Mouse (Mus musculus): ENCODE results near the gene Slc7a7. TPM values are rescaled to one million over a fixed set of nuclear protein-coding genes. Genes with fewer than 3 reads are reported as not detected.

Gene Slc7a7
- polyA plus RNA-seq, 1 experiment from 2014 or later = 7.7 TPM

DNA sequence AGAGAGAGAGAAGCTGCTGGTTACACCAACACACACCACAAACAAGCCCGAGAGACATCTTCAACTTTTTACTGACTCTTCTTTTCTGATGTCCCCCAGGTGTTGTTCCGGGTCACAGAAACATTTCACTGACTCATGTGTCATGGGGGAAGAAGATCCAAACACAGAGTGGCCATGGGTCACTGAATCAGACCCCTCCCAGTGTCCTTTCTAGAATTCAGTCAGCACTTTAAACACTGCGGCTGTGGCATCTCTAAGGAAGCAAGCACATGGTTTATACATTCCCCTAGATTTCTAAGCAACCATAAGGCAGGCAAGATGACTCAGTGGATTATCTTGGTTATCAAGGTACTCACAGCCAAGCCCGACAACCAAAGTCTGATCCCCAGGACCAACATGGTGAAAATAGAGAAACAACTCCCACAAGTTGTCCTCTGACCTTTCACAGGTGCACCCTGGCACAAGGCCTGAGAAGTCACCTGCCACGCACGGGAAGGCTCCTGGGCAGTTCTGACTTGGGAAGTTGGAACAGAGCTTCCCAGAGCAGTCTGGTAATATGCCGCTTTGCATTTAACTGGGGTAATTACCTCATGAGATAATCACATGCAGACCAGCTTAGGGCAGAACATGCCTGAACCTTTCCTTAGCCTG is 31.5 kb downstream of the Slc7a7 start:
- Histone ChIP-seq H3K9me3 (replicated peaks) (no peaks in the 10 kb centered on the region), H3K4me3 (no peak overlapping the region), H3K4me1 (replicated peaks) (peaks cover 6% of the 10 kb centered on the region; the same call in 1 of the 2 replicates), H3K4me2 (no peak overlapping the region), H3K9ac (no peak overlapping the region), H3K36me3 (no peaks in the 10 kb centered on the region), H3K27ac (no peak overlapping the region), H3K27me3 (no peaks in the 10 kb centered on the region)
- WGBS = 79% methylated on average over 7 of the region's 7 CpGs
- no peak for ATAC-seq (replicated peaks; ENCODE audit: insufficient number of reproducible peaks, insufficient read depth, low FRiP score, low read depth)

DNA sequence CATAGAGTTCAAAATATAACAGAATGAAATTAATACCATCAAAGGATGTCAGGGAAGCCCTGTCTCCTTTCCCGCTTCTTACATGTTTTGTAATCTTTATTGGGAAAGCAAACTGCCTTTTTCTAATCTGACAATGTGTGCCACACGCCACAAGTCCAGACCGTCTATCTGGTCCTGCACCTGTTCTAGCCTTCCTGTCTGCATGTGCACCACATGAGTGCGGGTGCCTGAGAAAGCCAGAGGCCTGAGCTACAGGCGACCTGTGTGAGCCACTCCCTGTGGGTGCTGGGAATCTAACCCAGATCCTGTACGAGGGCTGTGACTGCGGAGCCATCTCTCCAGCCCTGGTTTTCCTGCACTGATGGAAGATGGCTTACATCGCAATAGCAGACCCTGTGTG is 33.2 kb downstream of the Slc7a7 start:
- no peaks in the 10 kb centered on the region for H3K36me3 ChIP-seq
- no peak overlapping the region for H3K4me3 ChIP-seq
- H3K4me1 ChIP-seq (replicated peaks) = peaks cover 6% of the 10 kb centered on the region; the same call in 1 of the 2 replicates
- no peak for ATAC-seq (replicated peaks; ENCODE audit: insufficient number of reproducible peaks, insufficient read depth, low FRiP score, low read depth)
- no peak overlapping the region for H3K4me2 ChIP-seq
- 86% methylated on average over 8 of the region's 8 CpGs for WGBS
- no peak overlapping the region for H3K9ac ChIP-seq
- H3K27me3 ChIP-seq = no peaks in the 10 kb centered on the region
- no peak overlapping the region for H3K27ac ChIP-seq
- H3K9me3 ChIP-seq (replicated peaks) = no peaks in the 10 kb centered on the region

DNA sequence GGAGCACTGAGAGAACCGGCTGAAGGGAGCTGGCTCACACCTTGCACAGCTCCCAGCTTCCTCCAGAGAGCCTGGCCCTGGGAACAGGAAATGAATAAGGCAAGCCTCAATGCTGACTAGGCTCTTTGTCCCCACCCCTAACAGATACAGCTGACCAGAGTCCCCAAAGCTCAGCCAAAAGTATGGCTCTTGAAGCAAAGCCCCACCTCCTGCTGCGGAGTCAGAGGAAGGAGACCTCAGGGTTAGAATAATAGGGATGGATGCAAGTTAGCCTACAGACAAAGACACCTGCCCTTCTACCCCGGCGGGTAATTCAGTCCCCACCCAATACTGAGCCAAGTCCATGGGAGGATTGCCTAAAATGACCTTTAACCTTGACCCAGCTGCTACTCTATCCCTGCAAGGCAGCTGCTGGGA is 34.2 kb downstream of the Slc7a7 start:
- Histone ChIP-seq H3K27ac (no peak overlapping the region), H3K36me3 (no peaks in the 10 kb centered on the region), H3K9ac (no peak overlapping the region), H3K9me3 (replicated peaks) (no peaks in the 10 kb centered on the region), H3K4me2 (no peak overlapping the region), H3K27me3 (no peaks in the 10 kb centered on the region), H3K4me1 (replicated peaks) (peaks cover 6% of the 10 kb centered on the region; the same call in 1 of the 2 replicates), H3K4me3 (no peak overlapping the region)
- 44% methylated on average over 4 of the region's 4 CpGs for WGBS
- ATAC-seq (replicated peaks; ENCODE audit: insufficient number of reproducible peaks, insufficient read depth, low FRiP score, low read depth) = peak; percentile 54; the same call in 1 of the 2 replicates

DNA sequence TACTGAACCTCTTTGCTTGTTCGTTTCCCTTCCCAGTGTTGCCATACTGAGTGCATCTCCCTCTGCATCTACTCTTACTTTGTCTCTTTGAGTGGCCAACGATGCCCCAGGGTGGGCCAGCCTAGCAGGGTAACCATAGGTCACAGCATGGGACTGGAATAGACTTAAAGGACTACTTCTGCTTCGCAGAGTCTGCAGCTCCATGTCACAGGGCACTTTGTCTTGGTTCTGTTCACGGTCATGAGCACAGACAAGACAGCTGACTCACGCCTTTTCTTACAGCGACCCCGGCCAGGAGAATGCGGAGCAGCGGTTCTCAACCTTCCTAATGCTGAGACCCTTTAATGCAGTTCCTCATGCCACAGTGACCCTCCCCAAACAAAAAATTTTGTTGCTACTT is 34.9 kb downstream of the Slc7a7 start:
- ATAC-seq (replicated peaks; ENCODE audit: insufficient number of reproducible peaks, insufficient read depth, low FRiP score, low read depth) = no peak
- no peak overlapping the region for H3K9ac ChIP-seq
- H3K4me3 ChIP-seq = no peak overlapping the region
- H3K9me3 ChIP-seq (replicated peaks) = no peaks in the 10 kb centered on the region
- H3K36me3 ChIP-seq = no peaks in the 10 kb centered on the region
- no peaks in the 10 kb centered on the region for H3K27me3 ChIP-seq
- H3K4me1 ChIP-seq (replicated peaks) = peaks cover 6% of the 10 kb centered on the region; the same call in 1 of the 2 replicates
- 74% methylated on average over 9 of the region's 9 CpGs for WGBS
- H3K27ac ChIP-seq = no peak overlapping the region
- no peak overlapping the region for H3K4me2 ChIP-seq

GRCm38 (mm10) chr14:54381816-54382215 is 35.8 kb downstream of the Slc7a7 start:
- H3K9me3 ChIP-seq (replicated peaks) = no peaks in the 10 kb centered on the region
- H3K27me3 ChIP-seq = no peaks in the 10 kb centered on the region
- no peak overlapping the region for H3K9ac ChIP-seq
- H3K4me1 ChIP-seq (replicated peaks) = peaks cover 6% of the 10 kb centered on the region; the same call in 1 of the 2 replicates
- no peak overlapping the region for H3K4me3 ChIP-seq
- no peak overlapping the region for H3K4me2 ChIP-seq
- no peak for ATAC-seq (replicated peaks; ENCODE audit: insufficient number of reproducible peaks, insufficient read depth, low FRiP score, low read depth)
- no peaks in the 10 kb centered on the region for H3K36me3 ChIP-seq
- 78% methylated on average over 10 of the region's 10 CpGs for WGBS
- no peak overlapping the region for H3K27ac ChIP-seq

GRCm38 (mm10) chr14:54380616-54381015 is 37.0 kb downstream of the Slc7a7 start:
- Histone ChIP-seq H3K4me3 (no peak overlapping the region), H3K9ac (no peak overlapping the region), H3K4me1 (replicated peaks) (peaks cover 6% of the 10 kb centered on the region; the same call in 1 of the 2 replicates), H3K4me2 (no peak overlapping the region), H3K27ac (no peak overlapping the region), H3K36me3 (no peaks in the 10 kb centered on the region), H3K9me3 (replicated peaks) (no peaks in the 10 kb centered on the region), H3K27me3 (no peaks in the 10 kb centered on the region)
- WGBS = 80% methylated on average over 4 of the region's 4 CpGs
- no peak for ATAC-seq (replicated peaks; ENCODE audit: insufficient number of reproducible peaks, insufficient read depth, low FRiP score, low read depth)

GRCm38 (mm10) chr14:54379571-54379970 is 38.0 kb downstream of the Slc7a7 start:
- no peak overlapping the region for H3K9ac ChIP-seq
- no peaks in the 10 kb centered on the region for H3K27me3 ChIP-seq
- no peak for ATAC-seq (replicated peaks; ENCODE audit: insufficient number of reproducible peaks, insufficient read depth, low FRiP score, low read depth)
- 72% methylated on average over 13 of the region's 13 CpGs for WGBS
- peaks cover 6% of the 10 kb centered on the region; the same call in 1 of the 2 replicates for H3K4me1 ChIP-seq (replicated peaks)
- no peaks in the 10 kb centered on the region for H3K9me3 ChIP-seq (replicated peaks)
- no peak overlapping the region for H3K4me2 ChIP-seq
- no peak overlapping the region for H3K4me3 ChIP-seq
- H3K36me3 ChIP-seq = no peaks in the 10 kb centered on the region
- H3K27ac ChIP-seq = no peak overlapping the region

GRCm38 (mm10) chr14:54377166-54377565 is 40.4 kb downstream of the Slc7a7 start:
- WGBS = 65% methylated on average over 6 of the region's 6 CpGs
- H3K9me3 ChIP-seq (replicated peaks) = no peaks in the 10 kb centered on the region
- H3K4me1 ChIP-seq (replicated peaks) = no peaks in the 10 kb centered on the region
- ATAC-seq (replicated peaks; ENCODE audit: insufficient number of reproducible peaks, insufficient read depth, low FRiP score, low read depth) = no peak
- H3K9ac ChIP-seq = no peak overlapping the region
- no peak overlapping the region for H3K4me3 ChIP-seq
- no peaks in the 10 kb centered on the region for H3K27me3 ChIP-seq
- H3K4me2 ChIP-seq = no peak overlapping the region
- H3K36me3 ChIP-seq = no peaks in the 10 kb centered on the region
- no peak overlapping the region for H3K27ac ChIP-seq

- Histone ChIP-seq H3K4me3 (no peak overlapping the region), H3K9me3 (replicated peaks) (no peaks in the 10 kb centered on the region), H3K36me3 (peaks cover 9% of the 10 kb centered on the region), H3K4me1 (replicated peaks) (no peaks in the 10 kb centered on the region), H3K9ac (no peak overlapping the region), H3K27ac (no peak overlapping the region), H3K27me3 (no peaks in the 10 kb centered on the region), H3K4me2 (no peak overlapping the region)
- no peak for ATAC-seq (replicated peaks; ENCODE audit: insufficient number of reproducible peaks, insufficient read depth, low FRiP score, low read depth)
- WGBS = 85% methylated on average over 3 of the region's 3 CpGs
Measured at GRCm38 (mm10) chr14:54375916-54376315, 41.7 kb downstream of the Slc7a7 start.

DNA sequence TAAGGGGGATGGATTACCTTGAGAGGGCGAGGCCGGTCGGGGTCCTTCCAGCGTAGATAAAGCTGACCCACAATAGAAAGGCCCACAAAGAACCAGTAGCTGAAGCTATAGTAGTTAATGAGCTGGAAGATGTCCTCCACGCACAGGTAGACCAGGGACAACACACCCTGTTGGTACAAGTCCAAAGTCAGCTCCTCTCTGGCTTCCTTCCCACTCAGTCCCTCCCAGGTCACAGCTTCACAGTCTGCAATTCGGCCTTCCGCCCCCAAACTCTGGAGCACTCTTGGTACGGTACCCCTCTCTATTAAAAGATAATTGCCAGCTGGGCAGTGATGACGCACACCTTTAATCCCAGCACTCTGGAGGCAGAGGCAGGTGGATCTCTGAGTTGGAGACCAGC is 44.7 kb downstream of the Slc7a7 start:
- no peak for ATAC-seq (replicated peaks; ENCODE audit: insufficient number of reproducible peaks, insufficient read depth, low FRiP score, low read depth)
- H3K27me3 ChIP-seq = no peaks in the 10 kb centered on the region
- H3K9ac ChIP-seq = no peak overlapping the region
- H3K4me3 ChIP-seq = no peak overlapping the region
- no peaks in the 10 kb centered on the region for H3K9me3 ChIP-seq (replicated peaks)
- WGBS = 87% methylated on average over 9 of the region's 9 CpGs
- no peak overlapping the region for H3K27ac ChIP-seq
- no peaks in the 10 kb centered on the region for H3K4me1 ChIP-seq (replicated peaks)
- no peak overlapping the region for H3K4me2 ChIP-seq
- peaks cover 38% of the 10 kb centered on the region for H3K36me3 ChIP-seq

GRCm38 (mm10) chr14:54371460-54371859 is 46.1 kb downstream of the Slc7a7 start:
- Histone ChIP-seq H3K4me1 (replicated peaks) (no peaks in the 10 kb centered on the region), H3K36me3 (peaks cover 52% of the 10 kb centered on the region), H3K4me2 (no peak overlapping the region), H3K27me3 (no peaks in the 10 kb centered on the region), H3K9ac (no peak overlapping the region), H3K4me3 (no peak overlapping the region), H3K9me3 (replicated peaks) (no peaks in the 10 kb centered on the region), H3K27ac (no peak overlapping the region)
- WGBS = 92% methylated on average over 10 of the region's 10 CpGs
- no peak for ATAC-seq (replicated peaks; ENCODE audit: insufficient number of reproducible peaks, insufficient read depth, low FRiP score, low read depth)

GRCm38 (mm10) chr14:54370595-54370994 is 47.0 kb downstream of the Slc7a7 start:
- no peaks in the 10 kb centered on the region for H3K9me3 ChIP-seq (replicated peaks)
- H3K4me2 ChIP-seq = no peak overlapping the region
- H3K27ac ChIP-seq = no peak overlapping the region
- H3K4me3 ChIP-seq = no peak overlapping the region
- no peak for ATAC-seq (replicated peaks; ENCODE audit: insufficient number of reproducible peaks, insufficient read depth, low FRiP score, low read depth)
- 89% methylated on average over 6 of the region's 6 CpGs for WGBS
- H3K27me3 ChIP-seq = no peaks in the 10 kb centered on the region
- no peaks in the 10 kb centered on the region for H3K4me1 ChIP-seq (replicated peaks)
- peaks cover 55% of the 10 kb centered on the region for H3K36me3 ChIP-seq
- no peak overlapping the region for H3K9ac ChIP-seq

Data from heart, embryonic 15.5 days (tissue).